Mouse (Mus musculus): Measurements from ENCODE around the gene Awat2.

DNA sequence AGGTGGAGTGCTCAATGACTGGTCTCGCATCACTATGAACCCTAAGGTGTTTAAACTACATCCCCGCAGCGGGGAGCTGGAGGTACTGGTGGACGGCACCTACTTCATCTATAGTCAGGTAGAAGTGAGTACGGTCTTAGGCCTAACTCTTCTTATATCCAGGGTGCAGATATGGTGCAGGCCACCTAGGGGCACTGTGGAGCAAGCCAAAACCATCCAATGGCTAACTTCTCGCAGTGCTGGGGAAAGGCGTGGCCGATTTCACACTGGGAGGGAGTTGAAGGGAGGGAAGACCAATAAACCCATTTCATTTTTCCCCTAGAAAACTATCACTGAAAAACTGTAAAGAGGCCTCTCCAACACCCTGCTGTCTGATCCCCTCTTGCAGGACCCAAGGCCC, 47.5 kb downstream of the Awat2 start:
- peak; percentile 49 for TF ChIP-seq CTCF (IDR thresholded peaks at IDR 0.05; ENCODE audit: insufficient read depth, low read length)
- TF ChIP-seq POLR2A (IDR thresholded peaks at IDR 0.05; ENCODE audit: borderline replicate concordance, extremely low read depth, low read depth, low read length): no peak

All from lung, adult 2 months (tissue).